Mouse (Mus musculus) layer of hippocampus, postnatal 36 days (tissue): Measurements from ENCODE around the gene Dnajc27. TPM values are rescaled to one million over a fixed set of nuclear protein-coding genes. Genes with fewer than 3 reads are reported as not detected.
A peak's percentile ranks its signal among the peaks of the same experiment; 100 is the strongest.

Experiments
- DNase-seq, 2 experiments: peaks; one replicate each; pipeline ENCODE4 v3.0.0; 2022
- total RNA-seq, 2 experiments: library from RNA; stranded (reverse); gene quantifications; 2 replicates each; pipeline ENCODE4 v1.2.3; 2021

Gene Dnajc27
- 10 to 100 TPM; 81.5 to 81.7 TPM for total RNA-seq

DNA sequence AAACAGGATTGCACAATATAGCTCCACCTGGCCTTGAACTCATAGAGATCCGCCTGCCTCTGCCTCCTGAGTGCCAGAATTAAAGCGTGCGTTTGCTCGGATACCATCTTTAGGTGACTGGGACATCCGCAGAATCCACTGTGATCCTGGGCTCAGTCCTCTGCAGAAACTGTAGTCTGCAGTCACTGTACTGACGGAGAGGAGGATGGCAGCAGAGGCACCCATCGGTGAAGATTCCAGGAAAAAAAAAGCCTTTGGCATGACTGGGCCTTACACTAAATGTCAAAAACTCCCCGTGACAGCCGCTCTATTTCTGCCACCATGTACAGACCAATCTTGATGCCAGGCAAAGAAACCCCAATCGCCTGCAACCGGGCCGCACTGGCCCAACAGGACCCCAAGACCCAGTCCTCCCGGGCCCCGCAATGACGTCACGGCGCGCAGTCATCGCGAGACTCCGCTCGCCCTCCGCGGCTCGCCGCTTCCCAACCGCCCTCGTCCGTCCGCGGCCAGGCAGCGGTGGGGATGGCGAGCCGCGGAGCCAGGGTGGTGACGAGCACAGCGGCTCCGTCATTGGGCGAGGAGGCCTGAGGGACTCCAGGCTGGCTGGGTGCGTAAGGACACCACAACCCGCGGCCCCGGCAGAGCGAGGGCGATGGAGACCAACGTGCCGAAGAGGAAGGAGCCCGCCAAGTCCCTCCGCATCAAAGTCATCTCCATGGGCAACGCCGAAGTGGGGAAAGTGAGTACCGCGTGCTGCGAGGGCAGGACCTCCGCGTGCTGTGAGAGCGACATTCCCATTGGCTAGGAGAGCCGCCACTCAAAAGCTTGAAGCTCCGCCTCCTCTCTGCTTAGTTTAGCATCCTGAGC is at the start of gene Dnajc27:
Gene Dnajc27 (plus strand): TSS at position 452 of the 870 bp plus-strand sequence.
- DNase-seq, result peak; percentile 95 to 96

- no peak for DNase-seq
Observed at GRCm38 (mm10) chr12:4036157-4036556, 46.2 kb upstream of the Dnajc27 start.

GRCm38 (mm10) chr12:4037511-4037910 is 44.9 kb upstream of the Dnajc27 start:
- no peak for DNase-seq

GRCm38 (mm10) chr12:4038061-4039041 is 44.0 kb upstream of the Dnajc27 start, which contains the start of gene Efr3b:
TSS of gene Efr3b (minus strand) at chr12:4038915.
- peak; percentile 85 for DNase-seq

GRCm38 (mm10) chr12:4039046-4039445 is 43.3 kb upstream of the Dnajc27 start:
- no peak for DNase-seq

DNA sequence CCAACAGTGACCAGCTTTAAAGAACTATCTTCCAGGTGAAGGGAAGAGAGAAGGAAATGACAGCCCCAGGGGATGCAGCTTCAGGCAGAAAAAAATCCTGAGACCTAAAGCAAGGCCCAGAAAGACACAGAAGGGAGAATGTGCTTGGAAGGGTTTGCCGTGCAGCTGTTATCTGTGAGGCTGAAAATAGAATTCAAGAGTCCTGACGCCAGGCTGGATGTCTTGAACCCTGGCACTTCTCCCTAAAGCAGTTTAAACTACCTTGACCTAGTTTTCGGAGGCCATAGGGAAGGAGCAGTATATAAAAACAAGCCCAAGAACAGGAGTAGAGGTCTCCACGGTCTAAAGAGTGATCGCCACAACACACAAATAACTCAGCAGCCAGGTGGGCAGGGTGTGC is 40.0 kb upstream of the Dnajc27 start:
- no peak for DNase-seq

- DNase-seq, result no peak
Observed at GRCm38 (mm10) chr12:4045992-4046391, 36.4 kb upstream of the Dnajc27 start.

DNA sequence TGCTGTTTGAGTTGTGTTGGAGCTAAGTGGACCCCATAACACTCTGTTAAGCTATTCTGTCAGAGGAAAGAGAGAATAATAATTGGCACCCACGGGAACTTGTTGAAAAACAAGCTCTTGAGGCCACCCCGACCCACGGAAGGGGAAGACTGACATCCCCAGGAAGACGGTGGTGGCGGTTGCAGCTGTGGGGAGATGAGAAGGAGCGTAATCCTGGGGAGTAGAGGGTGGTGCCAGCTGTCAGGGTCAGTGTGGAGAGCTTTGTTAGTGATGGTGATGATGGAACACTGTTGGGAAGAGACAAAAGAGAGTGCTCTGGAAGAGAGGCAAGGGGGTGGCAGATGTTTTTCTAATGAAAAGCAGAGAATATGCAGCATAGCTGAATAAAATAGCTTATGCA is 34.4 kb upstream of the Dnajc27 start:
- DNase-seq, result no peak

DNA sequence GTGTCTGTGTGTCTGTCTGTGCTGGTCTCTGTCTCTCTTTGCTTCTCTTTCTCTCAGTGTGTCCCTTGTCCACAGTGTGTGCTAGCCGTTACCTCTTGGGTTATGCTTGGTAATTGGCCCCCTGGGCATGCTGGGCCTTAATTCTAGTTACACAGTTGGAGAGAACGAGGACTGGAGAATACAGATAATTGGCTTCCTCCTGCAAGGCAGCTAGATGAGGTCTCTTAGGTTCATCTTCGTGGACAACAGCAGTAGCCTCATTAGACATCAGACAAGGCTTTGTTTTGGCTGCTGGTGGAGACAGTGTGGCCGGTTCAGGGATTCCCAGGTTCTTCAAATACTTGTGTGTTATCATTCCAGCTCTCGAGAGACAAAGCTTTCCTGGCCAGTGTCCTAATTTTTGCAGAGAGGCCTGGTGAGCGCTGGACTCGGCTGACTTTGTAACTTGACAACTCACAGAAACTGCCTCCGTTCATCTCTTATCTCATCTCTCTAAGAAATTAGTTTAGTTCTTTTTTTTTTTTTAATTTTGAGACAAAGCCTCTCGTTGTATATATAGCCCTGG is 31.4 kb upstream of the Dnajc27 start:
- no peak for DNase-seq

- DNase-seq, result no peak
Observed at GRCm38 (mm10) chr12:4053643-4054042, 28.7 kb upstream of the Dnajc27 start.

DNA sequence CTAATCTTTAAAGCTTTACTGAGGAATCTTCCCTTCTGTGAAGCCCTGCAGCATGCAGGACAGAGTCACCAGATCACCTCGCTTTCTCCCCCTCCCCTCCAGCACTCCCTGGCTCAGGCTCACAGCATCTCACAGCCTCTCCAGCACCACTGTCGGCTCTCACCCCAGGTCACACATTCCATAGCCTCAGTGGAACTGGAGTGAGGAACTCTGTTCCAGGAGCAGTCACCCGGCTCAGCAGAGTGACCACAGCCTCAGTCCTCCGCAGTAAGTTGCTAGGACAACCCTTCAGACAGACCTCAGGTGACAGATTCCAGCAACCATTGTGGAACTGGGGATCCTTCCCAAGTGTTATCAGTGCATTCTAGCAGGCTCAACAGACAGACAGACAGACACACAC is 27.5 kb upstream of the Dnajc27 start:
- DNase-seq, result no peak

DNA sequence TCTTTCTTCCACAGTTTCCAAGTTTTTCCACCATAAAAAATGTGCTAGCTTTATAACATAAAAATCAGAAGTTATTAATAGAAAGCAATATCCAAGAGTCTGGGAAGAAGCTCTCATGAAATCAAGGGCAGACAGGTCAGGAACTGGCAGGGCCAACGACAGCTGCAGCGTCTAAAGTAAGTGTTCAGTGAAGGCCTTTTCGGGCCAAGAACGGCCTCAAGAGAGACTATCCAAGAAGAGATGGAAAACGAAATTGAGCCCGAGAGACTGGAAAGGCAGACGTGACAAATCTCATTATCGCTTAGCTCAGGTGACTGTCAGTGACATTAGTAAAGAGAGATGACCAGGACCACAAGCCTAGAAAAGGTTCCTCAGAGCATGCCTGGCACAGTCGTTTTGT is 24.1 kb upstream of the Dnajc27 start:
- no peak for DNase-seq

DNA sequence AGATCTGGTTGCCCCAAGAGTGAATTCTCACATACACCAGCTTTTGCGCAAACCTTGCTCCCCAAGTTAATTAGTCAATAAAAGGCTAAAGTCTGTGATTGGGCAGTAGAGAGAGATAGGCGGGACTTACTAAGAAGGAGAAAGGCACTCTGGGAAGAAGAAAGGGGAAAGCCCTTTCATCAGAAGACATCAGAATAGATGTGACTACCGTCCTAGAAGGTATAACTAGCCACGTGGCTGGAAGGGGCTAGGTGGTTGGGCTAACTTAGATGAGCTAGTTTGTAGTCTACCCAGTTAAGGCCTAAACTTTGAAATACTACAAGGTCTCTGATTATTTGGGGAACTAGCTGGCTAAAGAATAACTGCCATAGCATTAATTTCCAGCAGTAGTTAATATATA is 22.7 kb upstream of the Dnajc27 start:
- no peak for DNase-seq

GRCm38 (mm10) chr12:4065498-4065897 is 16.9 kb upstream of the Dnajc27 start:
- DNase-seq, result no peak

DNA sequence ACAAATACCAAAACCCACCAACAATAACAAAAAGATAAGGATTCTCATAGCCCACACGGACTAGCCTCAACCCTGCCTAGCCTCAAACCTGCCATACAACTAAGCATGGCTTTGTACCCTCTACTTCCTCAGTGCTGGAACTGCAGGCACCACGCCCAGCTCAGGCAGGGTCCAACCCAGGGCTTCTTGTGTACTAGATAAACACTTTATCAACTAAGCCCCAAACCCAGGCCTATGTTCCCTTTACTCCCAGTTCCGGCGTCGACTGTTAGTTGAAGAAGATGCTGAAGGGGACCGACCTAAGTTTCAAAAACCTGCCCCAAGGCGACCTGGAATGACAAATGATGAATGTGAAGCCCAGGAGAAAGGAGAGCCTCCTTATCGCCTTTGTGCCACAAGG is 16.4 kb upstream of the Dnajc27 start:
- no peak for DNase-seq

DNA sequence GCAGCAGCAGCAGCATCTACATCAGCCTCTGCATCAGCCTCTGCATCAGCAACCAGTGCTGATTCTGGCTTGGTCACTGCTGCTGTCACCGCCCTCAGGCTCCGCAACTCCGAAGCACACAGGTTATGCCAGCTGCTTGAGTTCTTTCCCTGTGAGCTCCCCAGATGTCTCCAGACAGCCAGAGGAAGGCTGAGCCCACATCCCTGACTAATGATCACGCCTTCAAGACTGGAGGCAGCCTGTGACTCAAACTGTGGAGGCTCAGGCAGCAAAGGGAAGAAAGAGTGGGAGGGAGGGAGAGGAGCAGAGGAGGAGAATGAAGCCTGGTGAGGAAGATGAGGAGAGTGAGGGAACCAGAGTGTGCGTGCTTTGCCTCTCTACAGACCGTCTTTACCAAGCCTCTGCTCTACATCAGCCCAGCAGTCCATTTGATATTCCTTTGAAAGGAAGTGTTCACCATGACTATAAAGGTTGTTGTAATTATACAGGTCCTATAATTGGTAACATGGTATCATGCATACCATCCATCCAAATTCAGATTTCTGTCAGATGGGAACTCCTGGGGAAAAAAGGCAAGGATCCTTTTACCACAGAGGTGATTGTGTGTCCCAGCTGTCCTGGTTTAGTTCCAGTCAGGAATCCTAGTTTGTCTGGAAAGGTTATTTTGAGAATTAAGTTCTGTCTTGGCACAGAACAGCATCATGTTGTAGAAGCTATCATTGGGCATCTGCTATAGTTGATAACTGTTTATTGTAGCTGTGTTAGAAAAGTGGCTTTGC is 15.5 kb upstream of the Dnajc27 start:
- DNase-seq, result no peak

DNA sequence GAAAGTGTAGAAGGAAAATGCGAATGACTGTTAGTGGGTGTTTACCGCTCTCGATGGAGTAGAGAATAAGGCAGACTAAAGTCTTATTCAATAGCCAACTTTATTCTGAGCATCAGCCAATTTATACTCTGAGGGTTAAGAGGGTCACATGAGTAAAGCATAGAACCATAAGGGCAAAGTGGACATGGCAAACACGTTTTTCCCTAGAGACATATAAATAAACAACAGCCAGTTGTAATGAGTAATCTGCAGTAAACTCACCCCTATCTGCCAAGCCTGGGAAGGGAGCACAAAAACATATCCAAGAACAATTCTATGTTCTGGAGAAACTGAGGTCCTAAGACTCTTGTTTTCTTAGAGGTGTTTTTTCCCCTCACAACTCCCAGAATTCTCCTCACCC is 13.8 kb upstream of the Dnajc27 start:
- DNase-seq, result no peak

GRCm38 (mm10) chr12:4071671-4072070 is 10.7 kb upstream of the Dnajc27 start:
- no peak for DNase-seq

DNA sequence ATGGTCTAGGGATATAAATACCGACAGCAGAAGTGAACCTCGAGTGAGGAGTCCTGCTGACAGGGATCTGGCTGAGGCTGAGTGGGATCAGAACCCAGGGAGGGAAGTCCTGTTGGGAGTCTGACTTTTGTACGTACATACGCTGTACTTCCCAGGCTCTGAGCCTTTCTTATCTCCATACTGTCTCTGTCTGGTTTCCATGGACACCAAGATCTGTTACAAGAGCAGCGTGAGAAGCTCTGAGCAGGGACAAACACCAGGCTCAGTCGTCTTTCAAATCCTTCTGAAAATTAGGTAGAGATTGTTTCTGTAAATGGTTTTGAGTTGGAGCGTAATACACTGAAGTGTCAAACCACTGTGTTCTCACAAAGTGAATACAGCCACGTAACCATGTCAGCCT is 7.0 kb upstream of the Dnajc27 start:
- DNase-seq, result no peak

DNA sequence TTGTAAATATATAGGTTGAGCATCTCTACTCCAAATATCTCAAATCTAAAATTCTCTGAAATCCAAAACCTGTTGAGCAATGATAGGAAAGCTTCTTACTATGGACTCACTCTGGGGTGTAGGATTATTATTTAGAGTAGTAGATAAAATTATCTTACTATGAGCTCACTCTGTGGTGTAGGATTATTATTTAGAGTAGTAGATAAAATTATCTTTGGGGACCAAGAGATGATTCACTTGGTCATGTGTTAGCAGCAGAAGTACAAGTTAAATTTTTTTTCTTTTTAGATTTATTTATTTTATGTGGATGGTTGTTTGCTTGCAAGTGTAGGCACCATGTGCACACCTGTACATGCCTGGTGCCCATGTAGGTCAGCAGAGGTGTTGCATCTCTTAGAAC is 6.0 kb upstream of the Dnajc27 start:
- no peak for DNase-seq

GRCm38 (mm10) chr12:4078069-4078468 is 4.3 kb upstream of the Dnajc27 start:
- DNase-seq, result no peak

GRCm38 (mm10) chr12:4080311-4080710 is 2.1 kb upstream of the Dnajc27 start:
- DNase-seq, result peak; percentile 77 to 82
